Comparison of ENCODE assay signal across 8 mouse cellular contexts in the genomic region with DNA sequence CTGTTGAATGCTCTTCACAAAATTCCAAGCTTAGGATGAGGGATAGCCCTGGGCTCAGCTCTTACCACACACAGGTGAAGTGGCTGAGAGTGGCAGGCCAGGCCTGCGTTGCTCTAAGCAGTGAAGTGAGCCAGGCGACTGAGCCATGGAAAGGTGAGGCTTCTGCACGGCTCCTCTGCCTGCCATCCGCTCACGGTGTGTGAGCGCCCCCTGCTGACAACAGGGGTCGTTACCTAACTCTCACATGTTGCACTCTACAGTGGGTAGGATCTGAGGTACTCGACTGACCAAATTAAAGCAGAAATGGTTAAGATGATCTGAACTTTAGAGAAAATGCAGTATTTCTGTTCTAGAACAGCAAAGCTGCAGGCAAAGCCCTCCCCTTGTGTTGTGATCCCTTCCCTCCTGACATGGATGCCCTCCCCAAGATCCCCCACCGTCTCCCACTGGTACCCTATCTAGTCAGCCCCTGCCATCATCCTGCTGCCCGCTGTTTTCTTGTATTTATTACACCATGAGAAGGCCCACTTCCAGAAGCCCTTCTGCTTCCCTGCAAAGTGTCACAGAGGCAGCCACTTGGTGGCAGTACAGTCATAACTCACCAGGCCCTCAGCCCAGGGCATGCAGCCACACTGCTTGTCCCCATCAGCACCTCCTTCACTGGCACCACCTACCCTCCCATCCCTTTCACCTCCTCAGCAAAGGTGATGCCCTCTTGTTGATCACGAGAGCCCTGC. TPM values are rescaled to one million over a fixed set of nuclear protein-coding genes. Genes with fewer than 3 reads are reported as not detected.
DNase-seq lines count a peak whose midpoint lies in the region; ATAC-seq and TF ChIP-seq lines count a peak whose summit lies in the region.

No protein-coding gene starts in this region.

- 31% methylated on average over 11 of the region's 11 CpGs for WGBS in embryonic facial prominence, embryonic 11.5 days
- WGBS in heart, adult 2 months, result 26% methylated on average over 11 of the region's 11 CpGs
- WGBS in kidney, adult 2 months, result 26% methylated on average over 11 of the region's 11 CpGs
- WGBS in limb, embryonic 13.5 days, result 27% methylated on average over 11 of the region's 11 CpGs
- WGBS in midbrain, embryonic 16.5 days, result 30% methylated on average over 11 of the region's 11 CpGs
- 26% methylated on average over 11 of the region's 11 CpGs for WGBS in spleen, adult 2 months

- no peaks in the 10 kb centered on the region for H3K4me1 ChIP-seq in embryonic facial prominence, embryonic 11.5 days (ENCODE audit: control insufficient read depth, insufficient read depth, low read length)
- peaks cover 7% of the 10 kb centered on the region for H3K4me1 ChIP-seq in heart, adult 2 months (ENCODE audit: control insufficient read depth, insufficient read depth, low read length)
- peaks cover 5% of the 10 kb centered on the region; the same call in 1 of the 2 replicates for H3K4me1 ChIP-seq in kidney, adult 2 months (ENCODE audit: control insufficient read depth, insufficient read depth, low read length)
- peaks cover 22% of the 10 kb centered on the region for H3K4me1 ChIP-seq in limb, embryonic 13.5 days
- H3K4me1 ChIP-seq in midbrain, embryonic 16.5 days (ENCODE audit: control insufficient read depth, insufficient read depth, low read length), result peaks cover 11% of the 10 kb centered on the region
- H3K4me1 ChIP-seq in spleen, adult 2 months (ENCODE audit: control insufficient read depth, insufficient read depth, insufficient read length), result peaks cover 4% of the 10 kb centered on the region; the same call in 1 of the 2 replicates

- peak; percentile 91 for TF ChIP-seq CTCF in heart, adult 2 months (IDR thresholded peaks at IDR 0.05)
- TF ChIP-seq CTCF in kidney, adult 2 months (conservative IDR thresholded peaks at IDR 0.05; ENCODE audit: insufficient read depth, insufficient read length, low read depth, low read length), result peak; percentile 99
- TF ChIP-seq CTCF in spleen, adult 2 months (IDR thresholded peaks at IDR 0.05; ENCODE audit: extremely low read depth, insufficient read depth, insufficient read length, insufficient replicate concordance), result peak; percentile 98

- TF ChIP-seq EP300 in heart, adult 2 months (IDR thresholded peaks at IDR 0.05; ENCODE audit: insufficient read depth, low read depth, low read length), result peak; percentile 90

- no peak overlapping the region for H3K4me2 ChIP-seq in embryonic facial prominence, embryonic 11.5 days (ENCODE audit: low read depth, low read length)
- no peak overlapping the region for H3K4me2 ChIP-seq in limb, embryonic 13.5 days (replicated peaks)
- H3K4me2 ChIP-seq in midbrain, embryonic 16.5 days (ENCODE audit: low read length), result no peak overlapping the region

- no peak for TF ChIP-seq POLR2A in heart, adult 2 months (IDR thresholded peaks at IDR 0.05; ENCODE audit: insufficient read depth, low read depth, low read length)
- no peak for TF ChIP-seq POLR2A in kidney, adult 2 months (IDR thresholded peaks at IDR 0.05; ENCODE audit: low read depth, low read length)
- no peak for TF ChIP-seq POLR2A in spleen, adult 2 months (IDR thresholded peaks at IDR 0.05; ENCODE audit: low read depth, low read length)

- H3K9me3 ChIP-seq in embryonic facial prominence, embryonic 11.5 days (replicated peaks; ENCODE audit: control insufficient read depth, low read length), result no peaks in the 10 kb centered on the region
- no peaks in the 10 kb centered on the region for H3K9me3 ChIP-seq in limb, embryonic 13.5 days
- H3K9me3 ChIP-seq in midbrain, embryonic 16.5 days (replicated peaks; ENCODE audit: control insufficient read depth, low read length, poor library complexity, severe bottlenecking), result no peaks in the 10 kb centered on the region

- H3K36me3 ChIP-seq in embryonic facial prominence, embryonic 11.5 days (replicated peaks; ENCODE audit: control insufficient read depth, insufficient read depth, low read depth, low read length), result peaks cover 5% of the 10 kb centered on the region
- H3K36me3 ChIP-seq in heart, adult 2 months (ENCODE audit: control insufficient read depth, insufficient read depth, low read length), result peaks cover 3% of the 10 kb centered on the region; the same call in 1 of the 2 replicates
- H3K36me3 ChIP-seq in kidney, adult 2 months (ENCODE audit: control insufficient read depth, insufficient read depth, low read length), result no peaks in the 10 kb centered on the region; the same call in 1 of the 2 replicates
- peaks cover 69% of the 10 kb centered on the region for H3K36me3 ChIP-seq in limb, embryonic 13.5 days
- peaks cover 18% of the 10 kb centered on the region for H3K36me3 ChIP-seq in midbrain, embryonic 16.5 days (ENCODE audit: control insufficient read depth, insufficient read depth, low read length)
- H3K36me3 ChIP-seq in spleen, adult 2 months (ENCODE audit: control insufficient read depth, insufficient read depth, low read length), result peaks cover 20% of the 10 kb centered on the region

- peak; percentile 86 for DNase-seq in 3T3-L1 (ENCODE audit: low read depth, low spot score)
- DNase-seq in adrenal gland, postnatal 25 days, result peak; percentile 85
- peak; percentile 81 for DNase-seq in embryonic facial prominence, embryonic 11.5 days (ENCODE audit: low spot score)
- peak; percentile 79 to 86 for DNase-seq in heart, adult 2 months
- peak; percentile 76 for DNase-seq in kidney, adult 2 months
- DNase-seq in spleen, adult 2 months (ENCODE audit: low read depth in 1 of 2, low spot score in 2 of 2), result peak in 1 of 2 experiments; percentile 77

- H3K27ac ChIP-seq in embryonic facial prominence, embryonic 11.5 days (replicated peaks; ENCODE audit: low read depth, low read length), result no peak overlapping the region
- no peak overlapping the region for H3K27ac ChIP-seq in heart, adult 2 months
- no peak overlapping the region for H3K27ac ChIP-seq in kidney, adult 2 months (ENCODE audit: insufficient read depth, low read depth, low read length)
- H3K27ac ChIP-seq in limb, embryonic 13.5 days, result no peak overlapping the region
- H3K27ac ChIP-seq in midbrain, embryonic 16.5 days (ENCODE audit: low read length), result no peak overlapping the region
- no peak overlapping the region for H3K27ac ChIP-seq in spleen, adult 2 months (ENCODE audit: insufficient read depth, low read length)

- ATAC-seq in embryonic facial prominence, embryonic 11.5 days (replicated peaks; ENCODE audit: insufficient number of reproducible peaks, low FRiP score, low TSS enrichment, low read depth), result peak; percentile 78
- ATAC-seq in limb, embryonic 13.5 days (ENCODE audit: low FRiP score, low read depth), result peak; percentile 72; the same call in 1 of the 2 replicates
- peak; percentile 81 for ATAC-seq in midbrain, embryonic 16.5 days

- intact Hi-C loops in heart, adult 2 months (cut with DNase I), result loop anchor here (1.0 to 5.0 kb wide), 3 partner anchors 104 to 331 kb away; no protein-coding TSS in a partner anchor

- H3K79me2 ChIP-seq in heart, adult 2 months (replicated peaks; ENCODE audit: control insufficient read depth, insufficient read depth, low read length), result no peaks in the 10 kb centered on the region

- H3K9ac ChIP-seq in embryonic facial prominence, embryonic 11.5 days (replicated peaks; ENCODE audit: low read length), result no peak overlapping the region
- H3K9ac ChIP-seq in heart, adult 2 months (ENCODE audit: low read depth, low read length), result no peak overlapping the region
- no peak overlapping the region for H3K9ac ChIP-seq in limb, embryonic 13.5 days
- no peak overlapping the region for H3K9ac ChIP-seq in midbrain, embryonic 16.5 days (ENCODE audit: low read depth, low read length)

- H3K27me3 ChIP-seq in embryonic facial prominence, embryonic 11.5 days (ENCODE audit: control insufficient read depth, insufficient read depth, low read length), result no peaks in the 10 kb centered on the region
- H3K27me3 ChIP-seq in heart, adult 2 months (ENCODE audit: control insufficient read depth, insufficient read depth, low read length), result no peaks in the 10 kb centered on the region
- H3K27me3 ChIP-seq in kidney, adult 2 months (replicated peaks; ENCODE audit: control insufficient read depth, insufficient read depth, low read length), result no peaks in the 10 kb centered on the region
- peaks cover 28% of the 10 kb centered on the region for H3K27me3 ChIP-seq in limb, embryonic 13.5 days
- no peaks in the 10 kb centered on the region for H3K27me3 ChIP-seq in midbrain, embryonic 16.5 days (ENCODE audit: control insufficient read depth, insufficient read depth, low read depth, low read length)
- H3K27me3 ChIP-seq in spleen, adult 2 months (ENCODE audit: control insufficient read depth, insufficient read depth, low read length), result no peaks in the 10 kb centered on the region

- no peak overlapping the region for H3K4me3 ChIP-seq in embryonic facial prominence, embryonic 11.5 days (ENCODE audit: low read depth, low read length)
- no peak overlapping the region for H3K4me3 ChIP-seq in heart, adult 2 months
- no peak overlapping the region for H3K4me3 ChIP-seq in kidney, adult 2 months (ENCODE audit: insufficient read depth, low read depth, low read length)
- no peak overlapping the region for H3K4me3 ChIP-seq in limb, embryonic 13.5 days
- no peak overlapping the region for H3K4me3 ChIP-seq in midbrain, embryonic 16.5 days (ENCODE audit: low read depth, low read length)
- H3K4me3 ChIP-seq in spleen, adult 2 months (ENCODE audit: extremely low read depth, insufficient read depth, insufficient read length), result no peak overlapping the region

RNA-seq across cellular contexts. Expression of a gene that starts 21.4 kb away (rescaled TPM):
- total RNA-seq in adrenal gland, postnatal 25 days (2021), result 87.9 and 109 TPM in 2 replicates
- polyA plus RNA-seq in embryonic facial prominence, embryonic 11.5 days (2014; fragmentation: Nextera tagmentation; extraction: Ambion mirVana), result 42.9 and 45.9 TPM in 2 replicates
- 10 to 100 TPM; 45.9 to 50.3 TPM for total RNA-seq in heart, adult 2 months (2021)
- polyA plus RNA-seq in heart, adult 2 months (2012; rRNA removed), result 34.1 and 50.8 TPM in 2 replicates
- 40.0 and 41.0 TPM in 2 replicates for polyA plus RNA-seq in kidney, adult 2 months (2012; rRNA removed)
- polyA plus RNA-seq in limb, embryonic 13.5 days (2015; fragmentation: Nextera tagmentation; extraction: Ambion mirVana), result 48.7 and 51.1 TPM in 2 replicates
- polyA plus RNA-seq in midbrain, embryonic 16.5 days (2015; fragmentation: Nextera tagmentation; extraction: Ambion mirVana), result 47.4 and 48.5 TPM in 2 replicates
- 23.8 and 24.7 TPM in 2 replicates for polyA plus RNA-seq in spleen, adult 2 months (2012; rRNA removed)

RNA-seq across cellular contexts. Expression of a gene that starts 29.0 kb away (rescaled TPM):
- total RNA-seq in adrenal gland, postnatal 25 days (2021), result 20.7 and 25.3 TPM in 2 replicates
- polyA plus RNA-seq in embryonic facial prominence, embryonic 11.5 days (2014; fragmentation: Nextera tagmentation; extraction: Ambion mirVana), result 6.8 and 7.4 TPM in 2 replicates
- total RNA-seq in heart, adult 2 months (2021), result 10 to 100 TPM; 16.1 to 16.7 TPM
- polyA plus RNA-seq in heart, adult 2 months (2012; rRNA removed), result 12.1 and 12.2 TPM in 2 replicates
- polyA plus RNA-seq in kidney, adult 2 months (2012; rRNA removed), result 16.3 and 17.5 TPM in 2 replicates
- 4.4 and 4.7 TPM in 2 replicates for polyA plus RNA-seq in limb, embryonic 13.5 days (2015; fragmentation: Nextera tagmentation; extraction: Ambion mirVana)
- 3.2 and 3.5 TPM in 2 replicates for polyA plus RNA-seq in midbrain, embryonic 16.5 days (2015; fragmentation: Nextera tagmentation; extraction: Ambion mirVana)
- polyA plus RNA-seq in spleen, adult 2 months (2012; rRNA removed), result 15.9 and 27.4 TPM in 2 replicates

RNA-seq across cellular contexts. Expression of a gene that starts 29.3 kb away (rescaled TPM):
- total RNA-seq in adrenal gland, postnatal 25 days (2021), result 20.9 and 28.5 TPM in 2 replicates
- polyA plus RNA-seq in embryonic facial prominence, embryonic 11.5 days (2014; fragmentation: Nextera tagmentation; extraction: Ambion mirVana), result 8.7 and 11.7 TPM in 2 replicates
- 1 to 10 TPM; 1.4 to 1.5 TPM for total RNA-seq in heart, adult 2 months (2021)
- polyA plus RNA-seq in heart, adult 2 months (2012; rRNA removed), result 2.0 and 2.8 TPM in 2 replicates
- polyA plus RNA-seq in kidney, adult 2 months (2012; rRNA removed), result 6.4 and 7.1 TPM in 2 replicates
- 20.1 and 25.4 TPM in 2 replicates for polyA plus RNA-seq in limb, embryonic 13.5 days (2015; fragmentation: Nextera tagmentation; extraction: Ambion mirVana)
- 327 and 368 TPM in 2 replicates for polyA plus RNA-seq in midbrain, embryonic 16.5 days (2015; fragmentation: Nextera tagmentation; extraction: Ambion mirVana)
- 6.4 and 9.4 TPM in 2 replicates for polyA plus RNA-seq in spleen, adult 2 months (2012; rRNA removed)

Comparison
In these comparisons a context has a peak if more than half of its experiments do, and no peak if none do; other contexts are left out.
1. RNA of a gene that starts 29.3 kb away (polyA plus RNA-seq): 327 to 368 TPM in midbrain, embryonic 16.5 days; 20.1 to 25.4 TPM in limb, embryonic 13.5 days, 6.4 to 9.4 TPM in spleen, adult 2 months, 8.7 to 11.7 TPM in embryonic facial prominence, embryonic 11.5 days, 6.4 to 7.1 TPM in kidney, adult 2 months and 2.0 to 2.8 TPM in heart, adult 2 months; every median in the first group is over 10 times any median in the second.
2. Peak in every context shown above with its lines, with median percentiles within 50 percentile points of each other: ATAC-seq and CTCF ChIP-seq.